Mouse (Mus musculus): ENCODE results near the gene Rnf5.

DNA sequence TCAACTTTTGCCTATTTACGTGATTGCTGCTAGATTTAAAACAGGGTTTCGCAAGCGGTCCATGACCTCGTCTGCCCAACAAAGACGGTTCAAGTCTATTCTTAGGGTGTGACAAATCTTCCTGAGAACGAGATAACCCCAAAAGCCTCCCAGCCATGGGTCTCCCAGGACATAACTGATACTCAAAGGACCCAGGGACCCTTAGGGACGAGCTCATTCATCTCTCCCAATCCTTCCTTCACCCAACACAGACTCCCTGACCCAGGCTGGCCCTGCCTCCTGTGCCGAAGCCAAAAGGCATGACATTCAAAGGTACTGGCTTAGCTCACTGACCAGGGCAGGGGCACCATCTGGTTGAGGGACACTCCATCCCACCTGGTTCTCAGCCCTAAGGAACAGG lies 47.1 kb downstream of the Rnf5 start:
- TF ChIP-seq GATA1 (IDR thresholded peaks at IDR 0.05; ENCODE audit: borderline replicate concordance, low read length) (no peak), FLI1 (IDR thresholded peaks at IDR 0.05; ENCODE audit: low read length) (no peak)

All from megakaryocyte, embryonic 14.5 days (primary cell).